Mouse (Mus musculus): Measurements from ENCODE around the gene Gpsm1.

DNA sequence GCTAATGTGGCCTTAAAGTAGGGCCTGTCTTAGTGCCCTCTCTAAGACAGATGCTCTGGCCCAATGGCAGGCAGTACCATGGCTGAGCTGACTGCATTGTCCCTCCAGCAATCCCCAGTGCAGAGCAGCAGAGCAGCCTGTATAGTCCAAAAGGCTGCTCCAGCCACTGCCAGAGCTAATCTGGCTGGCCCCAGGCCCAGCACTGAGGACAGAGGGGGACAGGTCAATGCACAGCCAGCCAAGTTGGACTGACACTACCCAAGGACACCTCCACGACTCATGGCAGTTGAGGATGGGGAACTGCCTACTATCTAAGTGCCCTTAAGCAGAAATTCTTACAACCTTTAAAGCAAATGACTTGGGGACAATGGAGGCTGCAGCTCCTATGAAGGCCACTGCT lies 53.3 kb downstream of the Gpsm1 start:
- TF ChIP-seq MAFK (IDR thresholded peaks at IDR 0.05; ENCODE audit: insufficient read depth, low read depth, low read length) (no peak), CHD2 (IDR thresholded peaks at IDR 0.05; ENCODE audit: low read depth, low read length) (no peak), ZC3H11A (IDR thresholded peaks at IDR 0.05; ENCODE audit: borderline replicate concordance, low read depth, low read length) (no peak), ZNF384 (IDR thresholded peaks at IDR 0.05; ENCODE audit: low read depth, low read length) (no peak)
